Mouse (Mus musculus) ovary, adult 18-20 months (tissue): Measurements from ENCODE around the gene Lingo4.

Source experiments
- DNase-seq: peaks from one replicate; pipeline ENCODE4 v3.0.0; 2022; ENCODE audit warnings: low spot score, mixed read lengths

Gene Lingo4

GRCm38 (mm10) chr3:94398217-94398616 lies at the start of gene Lingo4:
Lingo4 (plus strand) TSS chr3:94398517.
- DNase-seq: no peak

GRCm38 (mm10) chr3:94360812-94361211 lies 37.5 kb upstream of the Lingo4 start:
- DNase-seq: no peak

- DNase-seq: no peak
Observed at GRCm38 (mm10) chr3:94362138-94362537, 36.2 kb upstream of the Lingo4 start, which contains the start of gene C2cd4d. C2cd4d (plus strand) TSS chr3:94362438.

GRCm38 (mm10) chr3:94363291-94364153 lies 34.8 kb upstream of the Lingo4 start:
- peak; percentile 32 for DNase-seq

- DNase-seq: no peak
Observed at GRCm38 (mm10) chr3:94364154-94364526, 34.2 kb upstream of the Lingo4 start.

GRCm38 (mm10) chr3:94366761-94367160 lies 31.6 kb upstream of the Lingo4 start:
- DNase-seq: peak; percentile 39

GRCm38 (mm10) chr3:94367511-94367910 lies 30.8 kb upstream of the Lingo4 start:
- DNase-seq: no peak

- DNase-seq: no peak
Observed at GRCm38 (mm10) chr3:94368631-94369030, 29.7 kb upstream of the Lingo4 start.

GRCm38 (mm10) chr3:94369709-94370108 lies 28.6 kb upstream of the Lingo4 start:
- peak; percentile 15 for DNase-seq

GRCm38 (mm10) chr3:94371637-94372036 lies 26.7 kb upstream of the Lingo4 start:
- DNase-seq: peak; percentile 84

GRCm38 (mm10) chr3:94372038-94372437 lies 26.3 kb upstream of the Lingo4 start:
- no peak for DNase-seq

- DNase-seq: peak; percentile 29
Observed at GRCm38 (mm10) chr3:94372641-94373040, 25.7 kb upstream of the Lingo4 start, which contains the start of gene Rorc. Rorc (plus strand) TSS chr3:94372794.

GRCm38 (mm10) chr3:94373090-94373489 lies 25.2 kb upstream of the Lingo4 start:
- DNase-seq: no peak

- no peak for DNase-seq
Observed at GRCm38 (mm10) chr3:94373597-94374011, 24.7 kb upstream of the Lingo4 start.

- DNase-seq: no peak
Observed at GRCm38 (mm10) chr3:94374636-94375035, 23.7 kb upstream of the Lingo4 start.

GRCm38 (mm10) chr3:94375146-94375545 lies 23.2 kb upstream of the Lingo4 start:
- DNase-seq: peak; percentile 42

- no peak for DNase-seq
Observed at GRCm38 (mm10) chr3:94375861-94376260, 22.5 kb upstream of the Lingo4 start.

- DNase-seq: no peak
Observed at GRCm38 (mm10) chr3:94377028-94377923, 21.0 kb upstream of the Lingo4 start.

- DNase-seq: no peak
Observed at GRCm38 (mm10) chr3:94379831-94380510, 18.3 kb upstream of the Lingo4 start.

GRCm38 (mm10) chr3:94382308-94382707 lies 16.0 kb upstream of the Lingo4 start:
- DNase-seq: no peak

- no peak for DNase-seq
Observed at GRCm38 (mm10) chr3:94383476-94383875, 14.8 kb upstream of the Lingo4 start.

GRCm38 (mm10) chr3:94386671-94387070 lies 11.6 kb upstream of the Lingo4 start:
- DNase-seq: no peak
